Mouse (Mus musculus): ENCODE results near the gene Map3k21.

GRCm38 (mm10) chr8:125926636-125927035, 16.4 kb downstream of the Map3k21 start:
- TF ChIP-seq TAL1 (IDR thresholded peaks at IDR 0.05; ENCODE audit: low read length) (no peak), GATA1 (IDR thresholded peaks at IDR 0.05; ENCODE audit: low read length) (no peak)

Measured in erythroblast, embryonic 14.5 days (primary cell).